Mouse (Mus musculus): Measurements from ENCODE around the gene Olfr545. TPM values are rescaled to one million over a fixed set of nuclear protein-coding genes. Genes with fewer than 3 reads are reported as not detected.
"Not testable (repeated sequence)": the region's sequence is repeated elsewhere in the genome, so short reads cannot be mapped to it uniquely, and the experiment has no call there.

The Olfr545 gene
- total RNA-seq (2021): not detected

DNA sequence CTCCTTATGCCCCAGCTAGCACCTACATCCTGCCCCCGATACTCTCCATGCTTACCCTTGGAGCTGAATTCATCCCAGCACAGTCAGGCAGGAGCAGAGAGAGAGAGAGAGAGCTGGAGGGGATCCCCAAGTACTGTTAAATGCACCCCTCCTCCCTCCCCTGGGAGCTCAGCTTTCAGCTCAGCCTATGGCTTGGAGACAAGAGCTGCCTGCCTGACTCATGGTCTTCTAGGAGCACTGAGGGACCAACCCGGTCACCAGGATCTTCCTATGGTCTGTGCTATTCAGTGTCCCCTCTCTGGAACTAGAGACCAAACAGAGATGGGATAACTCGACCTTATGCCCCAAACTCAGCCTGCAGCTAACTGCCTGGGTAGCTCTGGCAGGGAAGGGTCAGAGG, at the start of gene Olfr545:
Gene Olfr545, minus strand, starts transcription at position 101 of the 400 bp plus-strand sequence.
- no peak for DNase-seq

- DNase-seq: no peak
These were observed 41.9 kb upstream of the Olfr545 start for GRCm38 (mm10) chr7:102541251-102541650.

GRCm38 (mm10) chr7:102540596-102540995, 41.2 kb upstream of the Olfr545 start, which contains the start of gene Olfr548-ps1:
TSS of gene Olfr548-ps1 (plus strand) at chr7:102540896.
- DNase-seq: no peak

- DNase-seq: no peak
These were observed 35.1 kb upstream of the Olfr545 start, which contains the start of gene Olfr547 for GRCm38 (mm10) chr7:102534449-102534848. TSS of gene Olfr547 (plus strand) at chr7:102534749.

DNA sequence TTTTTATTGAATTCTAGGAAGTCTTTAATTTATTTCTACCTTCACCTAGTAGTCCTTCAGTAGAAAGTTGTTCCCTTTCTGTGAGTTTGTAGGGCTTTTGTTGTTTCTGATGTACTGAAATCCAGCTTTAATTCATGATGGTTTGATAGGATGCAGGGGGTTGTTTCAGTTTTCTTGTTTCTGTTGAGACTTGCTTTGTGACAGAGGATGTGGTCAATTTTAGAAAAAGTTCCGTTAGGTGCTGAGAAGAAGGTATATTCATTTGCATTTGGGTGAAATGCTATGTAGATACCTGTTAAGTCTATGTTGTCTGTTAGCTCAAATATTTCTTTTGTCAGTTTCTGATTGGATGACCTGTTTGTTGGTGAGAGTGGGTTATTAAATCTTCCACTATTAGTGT, 29.7 kb upstream of the Olfr545 start:
- DNase-seq: no peak

- no peak for DNase-seq
These were observed 17.6 kb upstream of the Olfr545 start for GRCm38 (mm10) chr7:102517051-102517335.

DNA sequence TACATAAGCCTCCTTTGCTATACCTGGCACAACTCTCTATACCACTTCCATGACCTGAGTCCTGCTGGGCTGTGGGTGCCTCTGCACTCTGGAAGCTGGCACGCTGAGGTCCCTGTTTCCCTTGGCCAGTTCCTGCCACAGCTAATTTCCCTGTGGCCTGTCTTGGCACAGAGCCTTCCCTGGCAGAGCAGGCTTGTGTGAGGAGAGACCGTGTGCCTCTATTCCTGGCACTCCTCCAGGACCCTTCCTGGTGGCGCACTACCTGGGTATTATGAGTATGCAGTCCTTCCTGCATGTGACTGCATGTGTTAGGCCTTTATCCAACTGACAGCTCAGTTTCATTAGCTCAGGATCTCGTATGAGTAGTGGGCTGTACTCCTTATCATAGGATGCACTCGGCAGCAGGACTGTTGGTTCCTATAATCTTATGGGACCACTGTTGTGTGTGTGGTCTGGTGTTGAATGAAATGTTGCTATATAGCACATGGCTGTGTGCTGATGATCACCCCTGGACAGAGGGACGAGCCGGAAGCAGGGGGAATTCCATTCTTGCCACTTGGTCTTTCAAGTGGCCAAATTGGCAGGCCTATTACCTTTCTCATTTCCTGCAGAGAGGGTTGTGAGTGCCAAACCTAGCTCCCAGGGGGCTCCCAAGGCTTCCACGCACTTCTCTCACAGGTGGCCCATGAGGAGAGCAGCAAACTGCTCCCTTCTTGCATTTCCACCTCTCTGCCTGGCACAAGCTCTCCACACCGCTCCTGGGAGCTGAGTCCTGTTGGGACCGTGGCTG, 17.1 kb upstream of the Olfr545 start:
- DNase-seq: peak; percentile 53

DNA sequence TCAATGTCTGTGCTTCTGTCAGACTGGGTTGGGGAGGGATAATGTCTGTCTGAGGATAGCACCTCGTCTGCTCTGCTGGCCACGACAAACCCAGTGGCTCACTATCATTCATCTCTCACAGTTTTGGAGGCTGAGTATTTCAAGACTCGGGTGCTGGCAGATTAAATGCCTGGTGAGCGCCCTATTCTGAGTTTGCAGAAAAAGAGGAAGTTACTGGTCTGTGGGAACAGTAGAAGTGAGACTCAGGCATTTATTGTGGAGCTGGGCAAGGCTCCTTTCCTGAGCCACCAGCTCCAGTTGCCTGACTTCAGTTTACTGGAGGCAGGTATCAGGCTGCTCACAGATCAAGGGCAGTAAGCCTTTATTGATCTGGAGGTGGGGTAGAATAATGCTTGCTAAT, 14.8 kb upstream of the Olfr545 start:
- DNase-seq: no peak

GRCm38 (mm10) chr7:102512814-102513435, 13.6 kb upstream of the Olfr545 start:
- peak; percentile 92 for DNase-seq

DNA sequence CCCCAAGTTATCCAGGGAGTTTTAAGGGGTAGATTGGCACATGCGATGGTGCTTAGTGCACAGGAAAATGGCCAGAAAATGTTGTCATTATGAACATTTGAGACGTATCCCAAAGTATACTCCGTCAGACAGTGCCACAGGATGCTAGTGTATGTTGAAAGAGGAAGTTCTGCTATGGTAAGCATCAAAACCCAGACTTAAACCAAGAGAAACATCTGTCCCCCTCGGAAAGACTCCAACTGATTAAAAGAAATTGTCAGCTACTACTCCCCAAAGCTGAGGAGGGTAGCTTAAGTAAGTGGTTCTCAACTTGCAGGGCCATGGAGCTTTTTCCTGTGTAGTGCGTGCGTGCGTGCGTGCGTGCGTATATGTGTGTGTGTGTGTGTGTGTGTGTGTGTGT, 12.6 kb upstream of the Olfr545 start:
- DNase-seq: no peak

DNA sequence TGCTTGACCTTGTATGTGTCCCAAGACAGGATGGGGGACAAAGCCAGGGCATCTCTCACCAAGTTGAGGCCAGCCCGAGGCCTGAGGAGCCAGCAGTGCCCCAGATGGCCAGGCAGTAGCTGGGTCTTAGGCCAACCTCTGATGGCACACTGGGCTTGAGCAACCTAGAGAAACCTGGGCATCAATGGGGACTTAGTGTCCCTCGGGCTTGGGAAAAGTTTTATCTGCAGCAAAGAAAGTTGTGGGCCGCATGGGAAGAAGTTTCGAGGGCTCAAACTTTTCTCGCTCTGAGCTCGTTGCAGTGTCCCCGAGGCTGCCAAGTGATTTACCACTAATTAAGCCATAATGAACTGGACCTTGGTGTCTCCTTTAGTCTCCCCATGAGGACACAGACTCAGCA, 10.4 kb upstream of the Olfr545 start:
- no peak for DNase-seq

- DNase-seq: no peak
These were observed 9.3 kb upstream of the Olfr545 start for GRCm38 (mm10) chr7:102508666-102509065.

- DNase-seq: no peak
These were observed 8.7 kb upstream of the Olfr545 start for GRCm38 (mm10) chr7:102508066-102508465.

- peak; percentile 80 for DNase-seq
These were observed 7.5 kb upstream of the Olfr545 start for GRCm38 (mm10) chr7:102506848-102507247.

DNA sequence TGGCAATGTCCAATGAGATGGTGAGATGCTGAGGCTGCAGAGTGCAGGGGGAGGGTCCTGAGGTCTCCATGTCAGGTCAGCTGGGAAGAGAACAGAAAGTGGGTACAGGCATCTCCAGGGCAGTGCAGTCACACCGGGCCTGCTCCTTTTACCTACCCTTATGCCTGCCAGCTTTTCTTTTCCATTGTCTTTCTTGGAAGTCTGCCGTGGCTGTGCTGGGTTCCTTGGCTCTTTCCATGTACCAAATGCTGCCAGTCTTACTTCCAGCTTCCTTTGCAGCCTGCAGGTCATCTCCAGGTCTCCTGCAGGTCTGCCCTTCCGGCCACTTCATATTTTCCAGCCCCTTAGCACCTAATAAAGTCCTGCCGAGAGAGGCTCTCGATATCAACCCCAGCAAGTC, 2.6 kb upstream of the Olfr545 start:
- DNase-seq: no peak

DNA sequence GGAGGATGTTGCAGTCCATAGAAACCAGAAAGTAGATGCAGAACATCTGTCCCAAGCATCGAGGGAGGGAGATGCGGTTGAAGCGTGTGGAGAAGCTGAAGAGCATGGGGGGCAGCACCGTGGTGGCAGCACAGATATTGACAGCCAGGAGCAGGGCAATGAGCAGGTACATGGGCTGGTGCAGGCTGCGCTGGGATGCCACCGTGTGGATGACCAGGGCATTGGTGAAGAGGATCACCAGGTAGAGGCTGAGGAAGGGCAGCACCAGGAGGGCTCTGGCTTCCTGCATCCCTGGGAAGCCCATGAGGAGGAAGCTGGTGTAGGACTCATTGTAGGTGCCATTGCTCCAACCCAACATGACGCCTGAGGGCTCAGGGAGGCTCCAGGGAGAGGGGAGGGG, 5.0 kb downstream of the Olfr545 start:
- not testable (repeated sequence) for DNase-seq

DNA sequence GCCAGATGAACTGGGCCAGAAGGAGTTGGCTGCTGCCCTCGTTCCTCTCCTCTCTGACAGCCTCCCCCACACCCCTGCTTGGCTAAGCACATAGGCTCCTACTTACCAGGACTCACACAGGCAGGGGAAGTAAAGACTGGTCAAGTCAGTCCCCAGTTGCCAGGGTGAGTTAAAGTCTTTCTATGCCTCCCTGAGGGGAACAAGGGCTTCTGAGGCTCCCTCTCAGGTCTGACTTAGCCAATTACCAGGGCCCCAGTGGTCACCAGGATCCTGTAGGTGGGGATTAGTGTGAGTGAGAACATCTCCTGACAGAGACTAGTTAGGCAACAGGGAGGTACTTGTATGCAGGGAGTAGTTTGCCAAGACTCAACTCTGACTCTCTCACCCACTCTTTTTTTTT, 11.2 kb downstream of the Olfr545 start, which contains the start of gene Olfr544:
Gene Olfr544, minus strand, starts transcription at position 153 of the 400 bp plus-strand sequence.
- no peak for DNase-seq

DNA sequence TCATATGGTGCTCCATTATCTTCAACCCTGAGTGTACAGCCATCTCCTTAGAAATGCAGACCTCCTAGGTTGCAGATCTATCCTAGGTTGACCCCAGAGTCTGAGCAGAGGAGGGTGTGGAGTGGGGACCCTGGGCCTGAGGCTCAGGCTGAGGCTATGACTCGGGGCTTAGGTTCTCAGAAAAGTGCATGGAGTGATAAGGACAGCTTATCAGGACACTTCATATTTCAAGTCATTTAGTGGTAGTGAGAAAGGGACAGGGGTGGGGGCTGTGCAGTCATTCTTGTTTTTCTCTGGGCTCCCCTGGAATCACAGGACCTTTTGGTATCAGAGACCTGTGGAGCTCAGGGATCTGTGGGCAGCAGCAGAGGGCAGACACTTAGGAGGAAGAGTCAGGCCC, 13.3 kb downstream of the Olfr545 start:
- no peak for DNase-seq

GRCm38 (mm10) chr7:102484766-102485165, 14.6 kb downstream of the Olfr545 start:
- DNase-seq: not testable (repeated sequence)

DNA sequence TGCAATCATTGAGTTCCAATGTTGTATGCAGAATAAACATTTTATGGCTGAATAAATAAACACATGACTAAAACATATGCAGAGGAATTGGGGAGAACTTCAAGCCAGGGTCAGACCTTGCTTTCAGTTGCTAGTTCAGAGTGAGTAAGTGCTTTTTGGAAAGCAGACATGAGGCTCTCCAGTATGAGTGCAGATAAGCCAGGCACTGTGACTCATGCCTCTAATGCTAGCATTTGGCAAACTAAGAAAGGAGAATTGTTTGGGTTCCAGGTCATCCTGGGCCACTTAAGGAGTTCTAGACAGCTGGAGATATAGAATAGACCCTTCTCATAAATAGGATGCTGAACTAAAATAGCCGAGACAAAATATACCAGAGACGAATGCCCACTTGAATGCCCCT, 15.7 kb downstream of the Olfr545 start:
- DNase-seq: no peak

GRCm38 (mm10) chr7:102481579-102481978, 17.8 kb downstream of the Olfr545 start, which contains the start of gene Olfr543:
TSS of gene Olfr543 (minus strand) at chr7:102481679.
- DNase-seq: no peak

- no peak for DNase-seq
These were observed 18.6 kb downstream of the Olfr545 start for GRCm38 (mm10) chr7:102480821-102481220.

DNA sequence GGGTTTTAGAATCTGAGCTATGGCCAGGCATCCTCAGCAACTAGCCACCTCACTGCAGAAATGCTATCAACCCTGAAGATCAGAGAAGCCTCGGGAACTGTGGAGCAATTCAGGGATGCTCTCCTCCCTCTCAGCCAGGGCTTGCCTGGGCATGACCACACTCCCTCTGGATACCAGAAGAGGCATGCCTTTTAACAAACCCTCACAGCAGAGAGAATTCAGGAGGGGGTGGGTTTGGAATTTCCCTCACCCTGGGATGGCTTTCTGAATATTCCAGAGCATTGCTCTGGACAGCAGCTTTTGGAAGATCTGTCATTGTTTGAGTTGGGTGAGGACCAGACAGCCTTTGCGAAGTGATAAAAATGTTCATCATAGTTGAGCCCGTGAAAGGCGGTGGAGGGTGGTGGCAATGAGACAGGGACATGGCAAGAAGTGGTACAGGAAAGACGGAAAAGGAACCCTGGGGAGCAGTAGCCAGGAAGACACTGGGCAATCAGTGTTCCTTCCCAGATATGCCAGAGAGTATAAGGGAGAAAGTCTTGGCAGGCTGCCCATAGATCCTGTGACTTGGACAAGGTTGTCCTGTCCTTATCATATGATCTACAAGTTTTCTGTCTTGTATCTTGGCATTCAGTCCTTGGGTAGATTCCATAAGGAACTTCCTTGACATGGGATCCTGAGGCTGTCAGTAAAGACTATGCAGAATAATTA, 19.9 kb downstream of the Olfr545 start:
- no peak for DNase-seq

Data from heart, postnatal 4 days (tissue).